Comparison of ENCODE assay signal across 8 mouse cellular contexts in genomic region chr11:117790703-117791440, GRCm38 (mm10). TPM values are rescaled to one million over a fixed set of nuclear protein-coding genes. Genes with fewer than 3 reads are reported as not detected.
DNase-seq lines count a peak whose midpoint lies in the region; ATAC-seq lines count a peak whose summit lies in the region.

No protein-coding gene starts in this region.

- peak overlapping the region; percentile 37 for H3K4me2 ChIP-seq in embryonic facial prominence, embryonic 13.5 days
- H3K4me2 ChIP-seq in midbrain, embryonic 12.5 days (replicated peaks) = peak overlapping the region; percentile 28

- peaks cover 41% of the 10 kb centered on the region for H3K4me1 ChIP-seq in megakaryocyte, embryonic 14.5 days
- peaks cover 22% of the 10 kb centered on the region for H3K4me1 ChIP-seq in embryonic facial prominence, embryonic 13.5 days
- H3K4me1 ChIP-seq in midbrain, embryonic 12.5 days = peaks cover 12% of the 10 kb centered on the region

- no peak for ATAC-seq in megakaryocyte, adult 5-6 weeks (ENCODE audit: poor library complexity, severe bottlenecking)
- ATAC-seq in embryonic facial prominence, embryonic 13.5 days (ENCODE audit: insufficient number of reproducible peaks, insufficient read depth, low FRiP score, low TSS enrichment, low read depth) = no peak
- ATAC-seq in midbrain, embryonic 12.5 days (ENCODE audit: low FRiP score, low read depth) = no peak

- H3K4me3 ChIP-seq in megakaryocyte, embryonic 14.5 days (replicated peaks) = peak overlapping the region; percentile 72
- H3K4me3 ChIP-seq in embryonic facial prominence, embryonic 13.5 days = no peak overlapping the region
- H3K4me3 ChIP-seq in midbrain, embryonic 12.5 days = no peak overlapping the region

- peaks cover 68% of the 10 kb centered on the region for H3K36me3 ChIP-seq in megakaryocyte, embryonic 14.5 days (replicated peaks; ENCODE audit: low read length)
- no peaks in the 10 kb centered on the region for H3K36me3 ChIP-seq in embryonic facial prominence, embryonic 13.5 days
- no peaks in the 10 kb centered on the region for H3K36me3 ChIP-seq in midbrain, embryonic 12.5 days

- H3K27me3 ChIP-seq in megakaryocyte, embryonic 14.5 days (replicated peaks) = no peaks in the 10 kb centered on the region
- peaks cover 4% of the 10 kb centered on the region; the same call in 1 of the 2 replicates for H3K27me3 ChIP-seq in embryonic facial prominence, embryonic 13.5 days
- H3K27me3 ChIP-seq in midbrain, embryonic 12.5 days = peaks cover 37% of the 10 kb centered on the region

- DNase-seq in kidney, postnatal 10 days = peak; percentile 75
- no peak for DNase-seq in left cerebral cortex, adult 8-10 months (ENCODE audit: low spot score in 2 of 2)
- DNase-seq in gastrocnemius, postnatal 25 days = no peak
- no peak for DNase-seq in T-cell, adult 2 months (ENCODE audit: low spot score)

- WGBS in embryonic facial prominence, embryonic 13.5 days = 32% methylated on average over 23 of the region's 23 CpGs
- 35% methylated on average over 23 of the region's 23 CpGs for WGBS in midbrain, embryonic 12.5 days

- no peaks in the 10 kb centered on the region for H3K9me3 ChIP-seq in megakaryocyte, embryonic 14.5 days
- H3K9me3 ChIP-seq in embryonic facial prominence, embryonic 13.5 days = no peaks in the 10 kb centered on the region
- no peaks in the 10 kb centered on the region for H3K9me3 ChIP-seq in midbrain, embryonic 12.5 days

- no peak overlapping the region for H3K9ac ChIP-seq in embryonic facial prominence, embryonic 13.5 days
- no peak overlapping the region for H3K9ac ChIP-seq in midbrain, embryonic 12.5 days (replicated peaks)

- H3K27ac ChIP-seq in embryonic facial prominence, embryonic 13.5 days = no peak overlapping the region
- H3K27ac ChIP-seq in midbrain, embryonic 12.5 days (replicated peaks) = no peak overlapping the region

RNA-seq across cellular contexts. Expression of gene 6030468B19Rik, which starts 6.6 kb away (rescaled TPM):
- polyA plus RNA-seq in megakaryocyte, embryonic 14.5 days (2012; ENCODE audit: insufficient read depth, low replicate concordance) = 17.2 and 27.7 TPM in 2 replicates
- total RNA-seq in megakaryocyte, adult 5-6 weeks (2015) = 0.60 TPM in 1 of 2 replicates, not detected in the other
- 0.53 TPM in 1 of 2 replicates, not detected in the other for total RNA-seq in megakaryocyte, adult 5-6 weeks (2017)
- polyA plus RNA-seq in embryonic facial prominence, embryonic 13.5 days (2015; fragmentation: Nextera tagmentation; extraction: Ambion mirVana) = 0.50 TPM in 1 of 2 replicates, not detected in the other
- 0.28 TPM in 1 of 2 replicates, not detected in the other for polyA plus RNA-seq in midbrain, embryonic 12.5 days (2016; fragmentation: Nextera tagmentation; extraction: Ambion mirVana)
- under 1 TPM in 1 of 4 experiments, not detected in 3; 0.34 TPM for total RNA-seq in left cerebral cortex, adult 8-10 months (2022)
- total RNA-seq in gastrocnemius, postnatal 25 days (2021) = not detected

RNA-seq across cellular contexts. Expression of gene Tmc6, which starts 8.9 kb away (rescaled TPM):
- 78.2 and 118 TPM in 2 replicates for polyA plus RNA-seq in megakaryocyte, embryonic 14.5 days (2012; ENCODE audit: insufficient read depth, low replicate concordance)
- total RNA-seq in megakaryocyte, adult 5-6 weeks (2015) = 74.3 and 79.6 TPM in 2 replicates
- 17.4 and 18.5 TPM in 2 replicates for total RNA-seq in megakaryocyte, adult 5-6 weeks (2017)
- polyA plus RNA-seq in embryonic facial prominence, embryonic 13.5 days (2015; fragmentation: Nextera tagmentation; extraction: Ambion mirVana) = 19.0 and 20.4 TPM in 2 replicates
- polyA plus RNA-seq in midbrain, embryonic 12.5 days (2016; fragmentation: Nextera tagmentation; extraction: Ambion mirVana) = 6.5 and 6.6 TPM in 2 replicates
- 10 to 100 TPM; 10.2 to 12.3 (median 11.4) TPM for total RNA-seq in left cerebral cortex, adult 8-10 months (2022)
- 1 to 10 TPM; 6.8 to 7.8 TPM for total RNA-seq in gastrocnemius, postnatal 25 days (2021)

RNA-seq across cellular contexts. Expression of gene Tmc8, which starts 9.0 kb away (rescaled TPM):
- 104 and 477 TPM in 2 replicates for polyA plus RNA-seq in megakaryocyte, embryonic 14.5 days (2012; ENCODE audit: insufficient read depth, low replicate concordance)
- 8.6 and 11.7 TPM in 2 replicates for total RNA-seq in megakaryocyte, adult 5-6 weeks (2015)
- total RNA-seq in megakaryocyte, adult 5-6 weeks (2017) = 4.3 and 7.4 TPM in 2 replicates
- 0.74 and 1.3 TPM in 2 replicates for polyA plus RNA-seq in embryonic facial prominence, embryonic 13.5 days (2015; fragmentation: Nextera tagmentation; extraction: Ambion mirVana)
- 0.37 and 0.92 TPM in 2 replicates for polyA plus RNA-seq in midbrain, embryonic 12.5 days (2016; fragmentation: Nextera tagmentation; extraction: Ambion mirVana)
- 1 to 10 TPM in 2 of 4 experiments, under 1 TPM in 2; 0.50 to 1.3 (median 0.83) TPM for total RNA-seq in left cerebral cortex, adult 8-10 months (2022)
- total RNA-seq in gastrocnemius, postnatal 25 days (2021) = 1 to 10 TPM in 1 of 2 experiments, under 1 TPM in 1; 0.56 to 1.6 TPM

RNA-seq across cellular contexts. Expression of gene Gm20708, which starts 18.6 kb away (rescaled TPM):
- not detected in 2 replicates for polyA plus RNA-seq in megakaryocyte, embryonic 14.5 days (2012; ENCODE audit: insufficient read depth, low replicate concordance)
- total RNA-seq in megakaryocyte, adult 5-6 weeks (2015) = 1.1 and 2.2 TPM in 2 replicates
- total RNA-seq in megakaryocyte, adult 5-6 weeks (2017) = 1.1 TPM in 1 of 2 replicates, not detected in the other
- polyA plus RNA-seq in embryonic facial prominence, embryonic 13.5 days (2015; fragmentation: Nextera tagmentation; extraction: Ambion mirVana) = 0.66 and 0.99 TPM in 2 replicates
- 0.56 TPM in 1 of 2 replicates, not detected in the other for polyA plus RNA-seq in midbrain, embryonic 12.5 days (2016; fragmentation: Nextera tagmentation; extraction: Ambion mirVana)
- 1 to 10 TPM in 3 of 4 experiments, under 1 TPM in 1; 0.91 to 3.0 (median 1.8) TPM for total RNA-seq in left cerebral cortex, adult 8-10 months (2022)
- 1 to 10 TPM; 1.0 to 1.1 TPM for total RNA-seq in gastrocnemius, postnatal 25 days (2021)

RNA-seq across cellular contexts. Expression of gene Syngr2, which starts 18.6 kb away (rescaled TPM):
- 89.2 and 120 TPM in 2 replicates for polyA plus RNA-seq in megakaryocyte, embryonic 14.5 days (2012; ENCODE audit: insufficient read depth, low replicate concordance)
- total RNA-seq in megakaryocyte, adult 5-6 weeks (2015) = 225 and 241 TPM in 2 replicates
- 163 and 176 TPM in 2 replicates for total RNA-seq in megakaryocyte, adult 5-6 weeks (2017)
- polyA plus RNA-seq in embryonic facial prominence, embryonic 13.5 days (2015; fragmentation: Nextera tagmentation; extraction: Ambion mirVana) = 41.4 and 43.4 TPM in 2 replicates
- polyA plus RNA-seq in midbrain, embryonic 12.5 days (2016; fragmentation: Nextera tagmentation; extraction: Ambion mirVana) = 26.2 and 27.0 TPM in 2 replicates
- total RNA-seq in left cerebral cortex, adult 8-10 months (2022) = 10 to 100 TPM; 12.2 to 23.8 (median 17.1) TPM
- 100 to 1,000 TPM; 143 to 146 TPM for total RNA-seq in gastrocnemius, postnatal 25 days (2021)
